Mouse (Mus musculus) large intestine, adult 2 months (tissue): ENCODE results near the gene 8030411F24Rik. TPM values are rescaled to one million over a fixed set of nuclear protein-coding genes. Genes with fewer than 3 reads are reported as not detected.

ENCODE experiments used
- polyA plus RNA-seq: library from polyadenylated mRNA; depleted of rRNA; stranded (reverse); fragments of >200 nt; gene quantifications from 2 replicates; pipeline ENCODE4 v1.2.3, GENCODE M21; 2012; rRNA removed

8030411F24Rik gene
- polyA plus RNA-seq, 1 experiment: not detected

Other genes starting within 250 kb of the 8030411F24Rik start
- 25.5 and 26.6 TPM in 2 replicates for gene Nxt1, start 109.4 kb upstream of the 8030411F24Rik start, polyA plus RNA-seq
- gene Gzf1, start 101.0 kb upstream of the 8030411F24Rik start, polyA plus RNA-seq: 4.0 and 5.2 TPM in 2 replicates
- gene Napb, start 49.5 kb upstream of the 8030411F24Rik start, polyA plus RNA-seq: 0.58 and 0.74 TPM in 2 replicates
- not detected in 2 replicates for gene Cstl1, start 31.7 kb upstream of the 8030411F24Rik start, polyA plus RNA-seq
- gene Cst11, start 10.5 kb upstream of the 8030411F24Rik start, polyA plus RNA-seq: not detected in 2 replicates
- gene Cst12, start 7.4 kb downstream of the 8030411F24Rik start, polyA plus RNA-seq: not detected in 2 replicates
- gene Cst8, start 16.8 kb downstream of the 8030411F24Rik start, polyA plus RNA-seq: not detected in 2 replicates
- not detected in 2 replicates for gene Cst13, start 38.1 kb downstream of the 8030411F24Rik start, polyA plus RNA-seq
- not detected in 2 replicates for gene Cst9, start 53.1 kb downstream of the 8030411F24Rik start, polyA plus RNA-seq
- 0.14 and 0.21 TPM in 2 replicates for gene 9230104L09Rik, start 83.0 kb downstream of the 8030411F24Rik start, polyA plus RNA-seq
- gene Cst3, start 93.7 kb downstream of the 8030411F24Rik start, polyA plus RNA-seq: 418 and 430 TPM in 2 replicates
- not detected in 2 replicates for gene Gm1330, start 221.2 kb downstream of the 8030411F24Rik start, polyA plus RNA-seq
- gene Gm10750, start 235.2 kb downstream of the 8030411F24Rik start, polyA plus RNA-seq: not detected in 2 replicates